Mouse (Mus musculus) myocyte (in vitro differentiated cells): ENCODE data around the gene 4930578C19Rik.

ENCODE experiments used
- CEBPB ChIP-seq: IDR thresholded peaks from 2 replicates; pipeline ENCODE4 v1.6.1; 2011; ENCODE audit warnings: mild to moderate bottlenecking, moderate library complexity; ENCODE audit not compliant: poor library complexity, insufficient read depth, severe bottlenecking
- E2F4 ChIP-seq: IDR thresholded peaks from one replicate; pipeline ENCODE4 v1.6.1; 2011; ENCODE audit warnings: mild to moderate bottlenecking, control low read depth, moderate library complexity; ENCODE audit not compliant: insufficient read depth
- MAX ChIP-seq: IDR thresholded peaks from one replicate; pipeline ENCODE4 v1.6.1; 2011; ENCODE audit warnings: low read depth, mild to moderate bottlenecking, control low read depth
- POLR2A ChIP-seq: IDR thresholded peaks from one replicate; pipeline ENCODE4 v1.6.1; 2011; ENCODE audit warnings: low read depth, mild to moderate bottlenecking, control low read depth, moderate library complexity; ENCODE audit not compliant: insufficient read length
- REST ChIP-seq: IDR thresholded peaks from one replicate; pipeline ENCODE4 v1.6.1; 2011; ENCODE audit warnings: mild to moderate bottlenecking, control low read depth, moderate library complexity; ENCODE audit not compliant: insufficient read depth, insufficient read length
- SRF ChIP-seq: IDR thresholded peaks from one replicate; pipeline ENCODE4 v1.6.1; 2011; ENCODE audit warnings: low read depth; ENCODE audit not compliant: control insufficient read depth, insufficient read length
- TCF12 ChIP-seq: IDR thresholded peaks from one replicate; pipeline ENCODE4 v1.6.1; 2011; ENCODE audit warnings: mild to moderate bottlenecking, control low read depth; ENCODE audit not compliant: poor library complexity, insufficient read depth, severe bottlenecking

DNA sequence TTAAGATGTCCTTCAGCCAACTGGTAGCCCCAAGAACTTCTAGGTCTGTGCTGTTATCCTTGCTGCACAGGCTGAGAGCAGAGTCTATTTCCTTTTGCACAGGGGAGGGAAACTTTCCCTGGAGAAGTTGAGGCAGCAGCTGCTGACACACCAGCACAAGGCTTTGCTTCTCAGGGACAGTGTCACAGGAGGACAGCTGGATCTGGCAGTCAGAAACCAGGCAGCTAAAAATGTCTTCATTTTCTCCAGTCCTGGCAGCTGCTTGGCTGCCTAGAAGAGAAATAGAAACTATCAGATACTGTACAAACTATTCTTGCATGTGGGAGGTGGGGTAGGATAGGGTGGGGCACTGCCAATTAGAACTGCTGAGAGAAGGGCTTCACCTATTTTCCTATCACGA lies 42.2 kb downstream of the 4930578C19Rik start:
- no peak for TF ChIP-seq POLR2A
- no peak for TF ChIP-seq TCF12
- TF ChIP-seq MAX = no peak
- no peak for TF ChIP-seq E2F4
- TF ChIP-seq REST = no peak
- TF ChIP-seq CEBPB = no peak
- TF ChIP-seq SRF = no peak
